Mouse (Mus musculus): Measurements from ENCODE around the gene Lcn2.
"Not testable (repeated sequence)": the region's sequence is repeated elsewhere in the genome, so short reads cannot be mapped to it uniquely, and the experiment has no call there.

The Lcn2 gene

DNA sequence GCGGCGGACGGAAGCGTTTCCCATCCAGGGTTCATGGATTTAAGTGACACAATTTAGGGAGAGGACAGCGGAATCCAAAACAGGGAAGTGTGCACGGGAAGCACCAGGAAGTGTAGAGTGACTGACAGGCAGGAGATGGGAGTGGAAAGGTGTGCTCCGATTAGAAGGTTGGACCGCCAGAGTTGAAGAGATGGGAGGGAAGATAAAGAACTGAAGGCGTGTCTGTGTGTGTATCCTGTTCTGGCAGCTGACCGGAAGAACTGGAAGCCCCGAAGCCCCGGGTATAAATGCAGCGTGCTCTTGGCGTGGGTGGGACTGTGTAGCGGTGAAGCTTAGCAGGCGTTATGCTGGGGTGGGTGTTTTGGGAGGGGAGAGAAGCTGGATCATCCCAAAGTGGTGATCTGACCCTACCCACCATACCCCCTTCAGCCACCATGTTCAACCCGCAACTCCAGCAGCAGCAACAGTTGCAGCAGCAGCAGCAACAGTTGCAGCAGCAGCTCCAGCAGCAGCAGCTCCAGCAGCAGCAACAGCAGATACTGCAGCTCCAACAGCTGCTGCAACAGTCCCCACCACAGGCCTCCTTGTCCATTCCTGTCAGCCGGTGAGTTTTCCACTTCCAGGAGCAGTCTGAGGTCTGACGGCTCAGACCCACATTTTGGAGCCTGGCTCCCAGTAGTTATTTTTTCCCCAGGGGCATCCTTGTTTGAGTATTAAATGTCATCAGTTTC is 24.5 kb downstream of the Lcn2 start:
- peak; percentile 67 for DNase-seq

DNA sequence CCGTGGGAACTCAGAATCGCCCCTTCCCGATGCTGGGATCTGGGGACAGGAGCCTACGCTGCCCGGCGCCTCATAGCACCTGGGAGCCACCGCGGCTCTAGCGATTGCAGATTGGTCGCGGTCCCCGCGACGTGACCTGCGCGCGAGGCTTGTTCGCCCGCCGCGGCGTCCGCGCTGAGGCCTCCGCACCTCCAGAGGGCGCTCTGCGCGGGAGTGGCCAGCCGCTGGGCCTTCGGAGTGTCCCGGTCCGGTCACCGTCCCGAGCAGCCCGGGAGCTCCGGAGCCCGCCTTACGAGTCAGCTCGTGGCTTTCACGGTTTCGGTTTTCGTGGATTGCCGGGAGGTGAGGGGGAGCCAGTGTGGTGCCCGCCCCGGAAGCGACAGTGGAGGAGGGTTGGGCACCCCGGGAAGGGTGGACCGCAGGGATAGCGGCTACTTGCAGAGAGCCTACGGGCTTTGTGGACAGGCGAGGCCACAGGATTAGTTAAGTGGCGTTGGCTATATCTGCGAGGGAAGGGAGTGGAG is 25.2 kb downstream of the Lcn2 start:
- DNase-seq, result peak; percentile 94

DNA sequence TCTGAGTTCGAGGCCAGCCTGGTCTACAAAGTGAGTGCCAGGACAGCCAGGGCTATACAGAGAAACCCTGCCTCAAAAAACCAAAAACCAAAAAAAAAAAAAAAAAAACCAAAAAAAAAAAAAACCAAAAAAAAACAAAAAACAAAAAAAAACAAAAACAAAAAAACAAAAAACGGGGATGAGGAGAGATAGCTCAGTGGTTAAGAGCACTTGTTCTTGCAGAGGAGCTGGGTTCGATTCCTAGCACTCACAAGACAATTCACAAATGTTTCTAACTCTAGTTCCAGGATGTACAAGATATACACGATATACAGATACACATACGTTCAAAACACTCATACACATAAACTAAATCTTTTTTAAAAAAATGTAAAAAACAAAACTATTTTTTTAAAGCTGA is 25.8 kb downstream of the Lcn2 start:
- not testable (repeated sequence) for DNase-seq

DNA sequence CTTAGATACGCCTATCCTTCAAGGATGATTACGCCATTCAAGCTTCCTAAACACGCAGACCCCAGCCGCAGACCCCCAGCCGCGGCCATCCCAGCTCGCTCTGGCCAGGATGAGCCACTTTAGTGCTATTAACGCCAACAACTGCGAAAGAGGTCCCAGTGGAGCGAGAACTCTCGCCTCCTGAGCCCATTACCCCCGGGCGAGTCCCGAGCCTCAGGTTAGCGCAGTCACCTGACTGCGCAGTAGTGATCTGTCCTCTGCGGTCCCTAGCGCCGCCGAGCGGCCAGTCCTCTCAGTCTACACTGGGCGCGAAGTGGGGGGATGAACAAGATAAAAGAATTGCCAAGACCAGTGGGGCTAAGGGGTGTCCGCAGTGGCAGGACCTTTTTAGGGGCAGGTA is 26.6 kb downstream of the Lcn2 start:
- DNase-seq, result peak; percentile 81

DNA sequence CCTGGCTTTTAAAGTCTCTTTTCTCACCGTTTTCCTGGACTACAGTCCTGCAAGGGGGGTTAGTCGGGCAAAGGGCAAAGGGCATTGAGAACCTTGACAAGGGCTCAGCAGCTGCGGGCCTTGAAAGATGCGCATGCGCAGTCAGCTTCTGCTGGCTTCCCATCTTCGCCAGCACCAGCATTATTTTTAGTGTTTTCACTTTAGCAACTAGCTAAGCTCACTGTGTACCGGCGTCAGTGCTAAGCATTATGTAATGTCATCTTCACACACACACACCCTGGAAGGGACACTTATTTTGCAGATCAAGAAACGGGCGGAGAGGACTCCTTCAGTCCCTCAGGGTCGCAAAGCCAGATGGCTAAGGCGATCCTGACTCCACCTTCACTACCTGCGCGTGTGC is 27.3 kb downstream of the Lcn2 start:
- peak; percentile 89 for DNase-seq

DNA sequence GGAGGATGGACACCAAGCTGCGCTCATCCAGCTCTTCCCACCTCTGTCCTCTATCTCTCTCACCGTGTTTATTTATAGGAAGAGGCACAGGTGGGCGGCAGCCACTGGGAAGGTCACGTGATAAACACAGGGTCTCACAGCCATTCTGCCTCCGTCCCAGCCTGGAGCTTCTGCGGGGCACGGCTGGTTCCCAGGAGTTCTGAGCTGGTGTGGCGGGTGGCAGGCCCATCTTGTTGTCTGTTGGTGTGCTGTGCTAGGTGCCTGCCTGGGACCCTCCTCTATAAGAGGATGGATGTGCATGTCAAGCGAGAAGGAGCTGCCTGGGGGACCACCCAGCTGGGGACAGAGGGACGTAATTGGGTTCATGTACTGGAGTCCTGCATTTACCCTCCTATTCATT is 29.7 kb downstream of the Lcn2 start:
- DNase-seq, result no peak

DNA sequence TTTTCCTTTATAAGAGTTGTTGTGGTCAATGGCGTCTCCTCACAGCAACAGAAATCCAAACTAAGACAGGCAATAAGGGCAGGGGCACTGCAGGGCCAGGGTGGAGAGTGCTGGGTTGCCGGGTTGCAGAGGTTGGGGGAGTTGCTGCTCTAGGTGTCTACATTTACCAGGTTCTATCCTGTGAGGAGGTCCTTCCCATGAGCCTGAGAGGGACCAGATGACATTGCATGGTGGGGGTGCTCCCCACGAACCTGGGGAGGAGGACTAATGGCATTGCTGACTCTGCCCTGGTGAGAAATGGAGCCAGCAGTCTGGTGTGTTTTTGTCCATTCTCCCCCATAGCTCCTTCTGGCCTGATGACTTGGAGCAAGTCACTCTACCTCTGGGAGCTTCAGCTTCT is 30.3 kb downstream of the Lcn2 start:
- no peak for DNase-seq

DNA sequence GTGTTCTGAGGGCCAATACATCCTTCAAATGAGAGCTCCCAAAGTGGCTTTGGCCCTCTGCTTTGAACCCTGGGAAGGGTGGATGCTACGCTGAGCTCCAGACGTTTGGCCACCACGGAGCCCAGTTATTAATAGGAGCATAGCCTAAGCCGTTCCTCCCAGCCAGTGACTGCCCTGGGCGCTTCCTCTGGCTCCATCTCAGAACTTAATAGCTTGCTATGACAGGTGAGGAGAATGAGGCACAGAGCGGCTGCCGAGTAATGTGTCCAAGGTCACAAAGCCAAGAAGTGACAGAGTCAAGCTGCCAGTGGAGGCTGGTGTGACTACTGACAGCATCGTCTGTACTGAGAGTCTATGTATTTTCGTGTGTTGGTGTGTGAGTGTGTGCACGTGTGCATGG is 31.8 kb downstream of the Lcn2 start:
- DNase-seq, result no peak

DNA sequence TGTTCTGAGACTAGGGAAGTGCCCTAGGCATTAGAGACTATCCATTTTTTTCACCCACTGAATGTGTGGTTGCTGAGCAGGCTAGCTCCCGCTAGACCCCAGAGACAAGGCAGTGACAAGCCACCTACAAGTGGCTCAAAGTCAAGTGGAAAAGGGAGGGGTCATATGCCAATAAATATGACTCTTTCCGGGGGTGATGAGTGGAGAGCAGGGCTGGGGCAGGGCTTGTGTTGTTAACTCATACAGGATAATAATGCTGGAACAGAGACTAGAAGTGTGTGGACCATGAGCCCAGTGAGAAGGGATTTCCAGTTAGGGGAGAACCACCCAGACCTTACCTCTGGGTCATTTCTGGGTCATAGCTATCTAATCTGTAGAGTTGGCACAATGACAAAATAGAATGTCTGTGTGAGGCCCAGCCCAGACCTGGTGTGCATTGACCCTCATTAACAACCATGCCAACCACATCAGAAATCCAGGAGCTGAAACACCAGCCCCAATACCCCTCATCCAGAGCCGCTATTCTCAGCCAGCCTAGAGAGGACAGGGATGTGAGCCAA is 33.6 kb downstream of the Lcn2 start:
- DNase-seq, result no peak

DNA sequence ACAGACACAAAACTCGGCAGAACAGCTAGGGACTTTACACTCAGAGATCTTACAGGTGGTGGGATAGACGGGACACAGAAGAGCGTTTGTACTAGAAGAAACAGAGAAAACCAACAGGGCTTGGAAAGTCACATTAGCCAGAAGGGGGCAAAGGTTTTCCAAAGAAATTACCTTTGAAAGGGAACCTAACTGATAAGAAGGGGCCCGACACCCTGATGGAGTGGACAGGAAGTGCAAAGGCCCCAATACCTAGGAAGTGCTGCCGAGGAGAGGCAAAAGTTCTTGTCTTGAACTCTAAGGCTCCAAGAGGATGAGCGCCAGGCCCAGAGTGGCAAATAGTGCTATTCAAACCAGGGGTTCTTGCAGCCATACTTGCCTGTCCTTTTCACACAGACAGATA is 34.2 kb downstream of the Lcn2 start:
- DNase-seq, result no peak

DNA sequence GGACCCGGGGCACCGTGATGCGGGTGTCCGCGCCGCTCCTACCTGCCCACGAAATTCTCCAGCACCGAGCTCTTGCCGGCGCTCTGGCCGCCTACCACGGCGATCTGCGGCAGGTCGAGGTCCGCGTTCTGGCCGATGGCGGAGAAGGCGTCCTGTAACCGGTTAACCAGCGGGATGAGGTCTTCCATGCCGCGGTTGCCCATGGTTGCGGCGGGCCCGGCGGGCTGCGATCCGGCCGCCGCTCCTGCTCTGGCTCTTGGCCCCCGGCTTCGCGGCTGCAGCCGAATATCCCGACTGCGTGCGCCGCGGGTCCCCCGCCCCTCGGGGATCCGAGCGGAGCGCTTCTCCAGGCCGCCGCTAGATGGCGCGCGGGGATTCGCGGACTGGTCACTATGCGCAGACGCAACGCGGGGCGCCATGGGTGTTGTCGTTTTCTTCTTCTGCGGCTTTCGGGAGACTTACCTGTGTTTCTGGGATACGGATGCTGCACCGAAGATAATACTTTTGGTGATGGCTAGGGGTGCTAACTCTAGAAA is 35.0 kb downstream of the Lcn2 start, which contains the start of gene Dnm1:
Gene Dnm1, minus strand, starts transcription at position 332 of the 536 bp plus-strand sequence.
- peak; percentile 94 for DNase-seq

DNA sequence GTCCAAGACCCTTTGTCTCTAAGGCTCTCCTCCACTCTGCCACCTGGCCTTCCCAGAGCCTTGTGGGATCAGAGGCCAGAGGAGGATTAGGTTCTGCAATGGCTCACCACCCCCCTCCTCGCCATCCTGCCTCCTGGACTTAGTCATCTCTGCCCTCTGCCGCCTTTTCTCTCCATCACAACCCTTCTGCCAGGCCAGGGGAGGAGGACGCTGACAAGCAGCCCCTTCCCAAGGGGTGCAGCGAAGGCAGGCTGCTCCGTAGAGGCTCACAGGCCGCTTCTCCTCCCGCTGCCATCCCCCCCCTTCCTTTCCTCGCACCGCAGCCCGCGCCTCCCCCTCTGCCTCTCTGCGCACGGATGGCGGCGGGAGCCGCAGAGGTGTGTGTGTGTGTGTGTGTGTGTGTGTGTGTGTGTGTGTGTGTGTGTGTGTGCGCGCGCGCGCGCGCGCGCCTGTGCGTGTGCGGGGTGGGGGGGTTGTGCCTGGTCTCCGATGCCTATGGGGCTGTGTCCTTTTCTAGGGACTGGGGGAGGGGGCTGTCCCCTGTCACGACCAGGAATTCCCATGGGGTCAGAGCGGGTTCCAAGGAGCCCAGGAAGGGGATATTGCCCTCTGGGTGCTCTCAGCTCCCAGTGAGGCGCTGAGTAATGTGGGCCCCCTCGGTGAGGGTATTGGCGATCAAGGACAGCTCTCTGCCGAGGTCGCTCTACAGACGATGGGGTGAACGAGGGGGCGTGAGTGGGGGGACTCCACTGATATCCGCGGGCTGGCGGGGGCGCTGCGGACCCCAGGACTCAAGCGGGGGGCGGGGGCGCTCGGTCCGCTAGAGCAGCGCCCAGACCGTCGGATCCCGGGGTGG is 35.7 kb downstream of the Lcn2 start, which contains the start of gene Ciz1:
Gene Ciz1, plus strand, starts transcription at position 177 of the 856 bp plus-strand sequence.
- DNase-seq, result peak; percentile 28

DNA sequence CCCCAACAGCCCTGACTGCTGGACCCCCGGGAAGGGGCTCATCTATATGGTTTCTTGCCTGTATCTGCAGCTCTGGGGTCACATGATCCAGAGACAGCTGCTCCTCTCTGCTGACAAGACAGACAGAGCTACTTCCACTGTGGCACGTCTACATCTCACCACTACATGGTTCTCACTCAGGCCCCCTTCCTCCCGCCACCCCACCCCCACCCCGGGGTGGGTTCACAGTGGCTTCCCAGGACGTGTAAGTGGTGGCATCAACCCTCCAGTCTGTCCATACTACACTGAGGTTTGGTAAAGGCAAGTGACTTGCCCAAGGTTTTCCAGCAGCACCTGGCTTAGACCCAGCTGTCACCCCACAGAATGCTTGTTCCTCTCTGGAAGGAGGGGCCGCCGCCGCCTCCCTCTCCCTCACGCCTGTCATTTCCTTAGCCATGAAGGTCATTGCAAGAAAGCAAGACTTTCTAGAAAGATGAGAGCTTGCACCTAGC is 36.5 kb downstream of the Lcn2 start:
- DNase-seq, result no peak

DNA sequence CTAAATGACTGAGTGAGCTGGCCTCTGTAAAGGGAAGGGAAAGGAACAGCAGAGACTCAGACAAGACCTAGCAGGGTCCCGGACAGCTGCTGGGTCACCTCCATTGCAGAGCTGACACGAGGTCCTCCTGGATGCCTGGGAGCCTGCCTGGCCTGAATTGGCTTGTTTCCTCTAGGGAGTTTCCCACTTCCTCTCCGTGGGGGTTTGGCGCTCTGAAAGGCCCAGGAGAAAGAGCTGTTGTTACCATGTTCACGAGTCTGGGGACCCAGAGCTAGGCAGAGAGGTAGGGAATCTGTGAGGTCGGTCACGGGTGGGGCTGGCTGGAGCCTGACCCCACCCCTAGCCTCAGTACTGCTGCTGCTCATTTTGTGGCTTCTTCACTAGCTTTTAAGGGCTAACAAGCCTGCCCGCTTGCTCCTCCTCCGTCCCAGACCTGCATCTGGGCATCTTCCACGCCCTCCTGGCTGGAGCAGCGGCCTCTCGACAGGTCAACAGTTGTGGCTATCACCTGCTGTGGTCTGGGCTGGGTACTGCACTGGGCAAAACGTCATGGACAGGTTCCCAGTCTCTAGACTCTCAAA is 37.5 kb downstream of the Lcn2 start:
- no peak for DNase-seq

DNA sequence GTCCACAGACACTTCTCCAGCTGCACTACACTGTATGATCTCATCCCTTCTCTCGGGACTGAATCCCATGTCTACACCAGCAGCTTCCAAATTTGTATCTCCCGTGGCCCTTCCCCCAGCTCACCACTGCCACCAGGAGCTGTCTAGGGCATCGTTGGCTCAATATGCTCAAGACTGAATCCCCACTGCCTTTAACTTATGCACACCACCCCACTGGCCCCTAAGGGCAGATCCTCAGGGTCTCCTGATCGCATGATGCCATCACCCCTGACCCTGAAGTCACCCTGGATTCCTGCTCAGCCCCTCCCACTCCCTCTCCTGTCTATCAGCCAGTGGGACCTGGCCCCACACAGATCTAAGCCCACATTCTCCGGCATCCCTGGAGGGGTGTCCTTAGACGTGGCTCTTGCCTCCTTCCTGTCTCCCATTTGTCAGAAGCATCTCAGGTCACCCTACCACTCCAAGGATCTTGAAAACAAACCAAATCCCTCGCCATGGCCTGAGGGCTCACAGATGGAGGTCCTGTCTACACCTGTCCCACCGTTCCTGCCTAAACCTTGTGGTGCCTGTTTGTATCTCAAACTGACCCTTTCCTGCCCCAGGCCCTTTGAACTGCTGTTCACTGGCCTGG is 38.3 kb downstream of the Lcn2 start:
- no peak for DNase-seq

DNA sequence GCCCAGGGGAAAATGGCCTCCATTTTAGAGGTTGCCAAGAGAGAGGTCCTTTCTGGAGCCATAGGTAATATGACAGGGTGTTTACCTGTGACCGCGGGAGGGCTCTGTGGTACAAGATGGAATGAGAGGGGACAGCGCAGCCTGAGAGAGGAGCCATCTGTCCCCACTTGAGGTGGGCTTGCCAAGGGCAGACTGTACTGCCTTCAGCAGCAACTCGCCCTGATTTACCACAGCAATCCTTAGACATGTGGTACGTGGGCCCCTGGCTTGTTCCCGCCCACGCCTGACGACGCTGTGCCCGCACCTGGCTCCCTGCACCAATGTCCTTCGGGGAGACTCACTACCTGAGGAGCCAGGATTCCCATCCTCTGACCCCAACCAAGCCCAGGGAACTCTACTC is 39.7 kb downstream of the Lcn2 start:
- no peak for DNase-seq

DNA sequence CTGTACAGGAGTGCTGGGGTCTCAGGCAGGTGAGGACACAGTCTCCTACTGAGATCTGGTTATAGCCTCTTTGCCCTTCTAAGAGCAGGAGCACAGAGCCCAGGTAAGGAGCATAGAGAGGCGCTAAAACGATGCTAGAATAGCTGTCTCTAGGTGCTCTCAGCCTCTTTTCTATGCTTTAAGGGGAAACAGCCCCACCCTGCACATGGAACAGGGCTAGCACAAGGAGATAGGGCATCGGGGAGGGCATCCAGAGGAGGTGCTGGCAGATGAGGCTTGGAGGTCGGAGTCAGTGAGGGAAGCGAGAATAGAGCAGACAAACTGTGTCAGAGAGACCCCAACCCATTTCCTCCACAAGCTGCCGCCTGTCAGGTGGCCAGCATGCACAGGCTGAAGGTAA is 41.0 kb downstream of the Lcn2 start:
- no peak for DNase-seq

DNA sequence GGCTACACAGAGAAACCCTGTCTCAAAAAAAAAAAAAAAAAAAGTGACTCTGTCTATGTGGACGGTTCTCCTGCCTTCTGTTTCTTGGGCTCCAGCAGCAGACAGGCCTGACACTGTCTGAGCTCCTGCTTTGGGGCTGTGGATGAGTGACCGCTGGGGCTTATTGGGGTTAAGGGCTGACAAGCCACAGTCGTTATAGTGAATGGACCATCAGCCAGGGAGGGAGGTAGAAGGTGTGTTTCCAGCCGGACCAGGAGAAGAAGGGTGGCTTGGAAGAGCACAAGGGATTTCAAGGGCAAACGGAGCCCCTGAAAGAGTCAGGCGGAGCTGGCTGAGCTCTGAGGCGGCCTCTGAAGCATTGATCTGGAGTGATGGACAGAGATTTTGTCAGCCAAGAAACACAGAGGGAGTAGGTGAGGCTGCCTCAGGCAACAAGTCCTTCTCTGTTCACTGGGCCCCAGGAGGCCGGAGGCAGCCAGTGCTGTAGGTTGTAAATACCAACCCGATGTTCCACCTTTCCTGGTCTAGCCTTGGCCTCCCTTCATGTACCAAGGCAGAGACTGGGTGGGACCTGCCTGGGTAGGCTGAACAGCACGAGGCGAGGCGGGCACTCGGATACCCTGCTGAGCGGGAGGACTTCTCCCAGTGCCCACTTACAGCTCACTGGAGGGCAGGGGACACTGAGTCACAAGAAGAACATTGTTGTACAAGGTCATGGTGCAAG is 43.3 kb downstream of the Lcn2 start:
- DNase-seq, result no peak

DNA sequence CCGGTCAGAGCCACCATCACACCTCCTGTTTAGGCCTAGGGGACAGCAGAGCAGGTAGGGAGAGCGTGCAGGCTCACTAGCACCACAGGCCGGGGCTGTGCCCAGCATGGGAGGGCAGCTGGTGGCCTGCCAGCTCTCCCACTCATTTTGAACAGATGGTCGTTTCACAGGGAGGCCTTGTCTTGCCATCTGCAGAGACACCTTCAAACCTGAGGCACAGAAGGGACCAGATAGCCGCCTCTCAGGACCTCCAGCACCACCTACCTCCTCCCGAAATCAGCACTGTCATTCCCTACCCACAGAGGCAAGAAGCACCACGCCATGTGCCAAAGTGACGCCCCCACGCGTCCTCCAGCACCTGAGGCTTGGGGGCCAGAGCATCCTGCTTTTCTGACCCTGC is 44.0 kb downstream of the Lcn2 start:
- DNase-seq, result no peak

DNA sequence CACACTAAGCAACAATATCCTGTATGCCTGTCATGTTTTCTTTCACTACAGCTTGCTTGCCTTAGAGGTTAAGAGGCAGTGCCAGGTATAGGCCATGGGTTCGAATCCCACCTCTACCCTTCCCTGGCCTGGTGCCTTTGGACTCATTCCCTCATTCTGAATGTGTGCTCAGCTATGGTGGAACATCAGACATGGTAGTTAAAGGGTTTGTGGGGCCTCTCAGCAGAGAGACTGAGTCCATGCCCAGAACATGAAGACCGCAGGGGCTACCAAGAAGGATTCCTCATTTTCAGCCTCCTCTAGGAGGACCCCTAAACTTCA is 44.7 kb downstream of the Lcn2 start:
- DNase-seq, result no peak

DNA sequence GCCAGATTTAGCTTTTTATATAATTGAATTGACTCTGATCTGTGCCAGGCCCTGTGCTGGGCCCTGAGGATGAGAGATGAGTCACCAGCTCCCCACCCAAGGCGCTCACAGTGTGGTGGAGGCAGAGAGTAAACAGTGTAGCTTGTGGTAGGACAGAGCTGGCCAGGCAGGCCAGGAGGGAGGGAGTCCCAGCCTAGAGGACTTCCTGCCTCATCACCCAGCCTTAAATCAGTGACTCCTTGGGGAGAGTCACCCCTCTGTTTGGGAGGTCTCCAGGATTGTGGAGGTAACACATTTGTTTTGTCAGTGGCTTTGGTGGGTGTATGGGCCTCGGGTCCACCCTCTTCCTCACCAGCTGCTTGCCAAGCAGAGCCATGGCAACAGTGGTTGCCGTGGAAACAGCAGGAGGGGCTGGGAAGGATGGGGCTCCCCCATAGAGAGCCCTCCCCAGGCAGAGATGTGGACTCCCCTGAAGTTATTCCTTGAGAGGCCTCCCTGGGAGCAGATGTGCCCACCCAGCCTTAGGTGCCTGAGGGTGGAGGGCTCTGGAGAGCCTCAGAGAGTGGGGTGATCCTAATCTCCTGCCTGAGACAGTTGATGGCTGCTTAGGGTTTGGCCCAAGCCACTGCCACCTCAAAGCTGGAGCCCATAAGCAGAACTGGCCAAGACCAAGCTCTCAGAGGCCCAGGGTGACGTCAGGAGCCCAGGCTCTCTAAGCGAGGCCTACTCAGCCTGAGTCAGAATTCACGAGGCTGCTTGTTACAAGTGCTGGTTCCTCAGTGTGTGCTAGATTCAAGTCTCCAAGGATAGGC is 45.3 kb downstream of the Lcn2 start:
- DNase-seq, result no peak
